Mouse (Mus musculus): ENCODE measurements around the gene Flrt2.
"Not testable (repeated sequence)": the region's sequence is repeated elsewhere in the genome, so short reads cannot be mapped to it uniquely, and the experiment has no call there.

Flrt2 gene

DNA sequence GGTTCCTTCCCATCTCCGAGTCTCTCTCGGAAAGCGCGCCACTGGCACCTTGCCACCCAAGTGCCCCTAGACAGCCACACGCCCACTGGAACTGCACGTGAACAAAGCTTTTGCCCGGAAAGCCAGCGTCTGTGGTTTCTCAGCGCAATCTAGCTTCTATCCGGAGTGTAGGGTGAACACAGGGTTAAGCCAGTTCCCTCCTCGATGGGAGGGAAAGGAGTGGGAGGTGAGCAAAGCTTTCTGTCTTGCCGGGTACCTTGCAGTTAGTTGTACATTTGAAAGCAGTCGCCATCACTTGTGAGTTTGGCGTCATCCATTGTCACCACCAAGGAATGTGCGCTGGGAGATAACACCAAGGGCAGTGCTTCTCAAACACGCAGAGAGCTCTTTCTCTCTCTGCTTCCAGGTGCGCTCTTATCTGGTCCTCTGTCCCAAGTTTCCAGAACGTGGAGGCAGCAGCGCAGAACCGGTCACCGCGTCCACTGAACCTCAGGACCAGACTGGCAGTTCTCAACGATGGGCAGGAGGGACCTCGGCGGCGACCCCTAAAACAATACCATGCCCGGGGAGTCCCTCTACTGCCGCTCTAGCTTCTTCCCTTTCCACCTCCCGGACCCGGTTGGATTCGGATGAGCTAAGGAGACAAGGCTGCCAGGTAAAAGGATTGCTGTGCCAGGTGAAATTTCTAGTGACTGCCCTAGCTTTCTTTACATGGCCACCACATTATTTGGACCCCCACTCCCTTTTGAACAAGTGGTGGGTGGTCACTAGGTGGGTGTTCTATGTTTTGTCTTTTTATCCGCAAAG lies at the start of gene Flrt2:
Gene Flrt2 (plus strand): TSS at position 266 of the 807 bp plus-strand sequence.
- no peak for DNase-seq (ENCODE audit: low read depth, low spot score)

DNA sequence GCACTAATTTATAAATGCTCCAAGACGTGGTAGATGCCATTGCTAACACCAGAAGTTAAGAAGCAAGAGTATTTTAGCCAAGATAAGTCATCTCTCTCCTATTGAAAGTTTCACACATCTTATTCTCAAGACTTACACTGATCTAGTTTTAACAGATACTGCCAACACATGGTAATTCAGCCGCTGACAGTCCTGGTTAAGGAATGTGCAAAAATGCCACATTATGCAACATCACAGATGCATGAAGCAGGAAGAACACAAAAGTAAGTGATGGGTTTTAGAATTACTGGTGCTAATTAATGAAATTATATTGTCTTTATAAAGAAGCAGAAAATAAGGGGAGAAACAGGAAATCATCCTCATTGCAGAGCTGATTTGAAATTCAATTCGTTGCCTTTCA lies 49.8 kb upstream of the Flrt2 start:
- DNase-seq (ENCODE audit: low read depth, low spot score) = no peak

DNA sequence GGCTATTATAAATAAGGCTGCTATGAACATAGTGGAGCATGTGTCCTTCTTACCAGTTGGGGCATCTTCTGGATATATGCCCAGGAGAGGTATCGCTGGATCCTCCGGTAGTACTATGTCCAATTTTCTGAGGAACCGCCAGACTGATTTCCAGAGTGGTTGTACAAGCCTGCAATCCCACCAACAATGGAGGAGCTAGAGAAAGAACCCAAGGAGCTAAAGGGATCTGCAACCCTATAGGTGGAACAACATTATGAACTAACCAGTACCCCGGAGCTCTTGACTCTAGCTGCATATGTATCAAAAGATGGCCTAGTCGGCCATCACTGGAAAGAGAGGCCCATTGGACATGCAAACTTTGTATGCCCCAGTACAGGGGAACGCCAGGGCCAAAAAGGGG lies 44.8 kb upstream of the Flrt2 start:
- not testable (repeated sequence) for DNase-seq (ENCODE audit: low read depth, low spot score)

DNA sequence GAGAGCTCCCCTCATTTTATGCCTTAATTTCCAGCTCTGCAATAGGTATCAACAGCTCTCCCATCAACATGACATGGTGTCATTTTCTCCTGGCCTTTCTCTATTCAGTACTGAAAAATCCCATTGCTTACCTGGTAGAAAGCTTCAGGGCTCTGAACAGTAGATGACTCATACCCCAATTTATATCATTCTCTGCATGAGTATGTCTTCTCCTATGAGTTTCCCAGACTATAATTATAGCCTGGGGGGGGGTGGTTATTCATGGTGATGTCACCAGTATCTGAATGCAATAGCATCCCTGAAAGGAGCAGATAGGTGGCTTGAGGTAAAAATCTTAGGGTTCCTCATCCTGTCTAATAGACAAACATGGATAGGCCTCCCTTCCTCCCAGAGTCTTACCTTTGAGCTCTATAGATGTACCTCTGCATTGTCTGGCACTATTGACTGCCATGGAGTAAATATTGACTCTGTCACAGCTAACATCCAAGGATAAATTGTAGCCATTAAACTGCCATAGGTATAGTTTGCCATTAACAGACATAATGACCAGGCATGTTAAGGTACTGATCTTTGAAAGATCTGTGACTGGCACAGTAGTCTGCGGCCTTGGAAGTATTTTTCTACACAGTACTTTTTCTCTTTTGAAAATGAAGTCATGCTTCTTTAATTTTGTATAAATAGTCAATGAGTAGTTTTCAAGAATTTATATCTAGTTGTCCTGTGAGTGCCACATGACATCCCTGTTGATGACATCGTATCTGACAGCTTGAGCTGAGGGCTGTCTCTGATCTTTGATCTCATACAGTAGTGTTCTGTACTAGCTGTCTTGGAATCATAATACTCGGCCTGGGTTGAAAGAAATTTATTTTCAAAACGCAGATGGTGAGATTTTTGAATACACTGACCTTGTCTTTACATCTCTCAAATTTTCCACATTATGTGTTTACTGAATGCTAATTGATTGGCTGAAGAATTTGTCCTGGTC lies 39.6 kb upstream of the Flrt2 start:
- DNase-seq (ENCODE audit: low read depth, low spot score) = no peak

DNA sequence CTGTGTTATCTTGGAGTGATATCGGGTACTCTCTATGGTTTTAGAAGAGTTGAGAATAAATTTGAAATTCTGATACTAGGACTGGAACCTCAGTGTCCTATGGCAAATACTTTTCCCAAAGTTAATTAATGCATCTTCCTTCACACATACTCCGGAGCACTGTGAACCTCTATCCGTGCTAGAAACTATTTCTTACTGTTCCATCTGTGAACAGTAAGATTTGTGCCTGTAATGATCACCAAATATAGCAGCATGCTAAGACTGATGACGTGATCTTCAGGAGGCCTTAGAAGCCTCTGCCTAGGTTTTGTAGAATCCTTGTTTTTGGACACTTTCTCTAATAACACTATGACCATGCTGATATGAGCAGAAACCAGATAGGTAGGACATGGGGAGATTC lies 35.4 kb upstream of the Flrt2 start:
- no peak for DNase-seq (ENCODE audit: low read depth, low spot score)

DNA sequence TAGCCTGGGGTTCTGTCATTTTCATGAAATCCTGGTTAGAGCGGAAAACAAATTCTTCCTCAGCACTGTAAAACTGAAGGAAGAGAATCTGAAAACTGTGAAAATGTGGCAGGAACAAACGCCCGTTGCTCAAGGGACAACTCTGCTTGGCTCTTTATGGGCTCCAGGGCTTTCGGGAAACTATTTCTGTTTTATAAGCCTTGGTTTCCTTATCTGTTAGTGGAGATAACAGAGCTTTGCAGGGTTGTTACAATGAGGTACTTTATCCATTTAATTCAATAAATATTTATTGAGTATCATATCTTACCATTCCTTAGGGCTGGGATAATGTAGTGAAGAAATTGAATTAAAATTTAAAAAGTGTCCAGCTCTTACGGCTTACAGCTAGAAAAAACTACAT lies 24.7 kb upstream of the Flrt2 start:
- no peak for DNase-seq (ENCODE audit: low read depth, low spot score)

DNA sequence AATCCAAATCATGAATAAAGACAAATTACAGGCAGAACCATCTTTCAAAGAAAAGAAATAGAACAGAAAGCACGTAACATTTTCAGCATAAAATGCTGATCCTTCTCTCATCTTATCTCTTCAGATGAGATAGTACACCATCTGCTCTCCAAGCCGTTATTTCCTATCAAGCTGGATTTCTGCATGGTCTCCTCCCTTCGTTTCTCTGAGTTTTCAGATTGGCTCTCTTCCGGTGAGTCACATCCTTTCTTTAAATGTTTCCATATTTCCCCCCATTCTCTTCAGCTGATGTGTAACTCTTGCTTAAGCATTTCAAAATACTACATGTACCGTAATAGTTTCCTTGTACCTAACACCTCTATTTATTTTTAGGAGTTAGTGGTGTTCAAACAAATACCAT lies 16.3 kb upstream of the Flrt2 start:
- DNase-seq (ENCODE audit: low read depth, low spot score) = no peak

DNA sequence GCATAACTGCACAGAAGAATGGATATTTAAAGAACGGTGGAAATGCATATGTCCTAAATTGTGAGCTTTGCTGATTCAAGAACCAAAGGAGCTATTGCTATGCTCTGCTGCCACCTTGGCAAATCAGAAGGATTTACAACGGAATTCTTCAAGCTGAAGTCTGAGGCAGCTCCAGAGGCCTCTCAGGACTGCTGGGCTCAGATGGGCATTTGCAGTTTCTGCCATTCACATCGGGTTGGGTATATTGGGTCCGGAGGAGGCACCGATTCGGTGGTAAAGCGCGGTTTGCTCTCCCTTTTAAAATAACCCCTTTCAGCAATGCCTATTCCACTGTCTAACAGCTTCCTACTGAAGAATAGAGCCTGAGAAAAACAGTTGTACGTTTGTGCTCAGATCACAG lies 1.2 kb upstream of the Flrt2 start:
- no peak for DNase-seq (ENCODE audit: low read depth, low spot score)

DNA sequence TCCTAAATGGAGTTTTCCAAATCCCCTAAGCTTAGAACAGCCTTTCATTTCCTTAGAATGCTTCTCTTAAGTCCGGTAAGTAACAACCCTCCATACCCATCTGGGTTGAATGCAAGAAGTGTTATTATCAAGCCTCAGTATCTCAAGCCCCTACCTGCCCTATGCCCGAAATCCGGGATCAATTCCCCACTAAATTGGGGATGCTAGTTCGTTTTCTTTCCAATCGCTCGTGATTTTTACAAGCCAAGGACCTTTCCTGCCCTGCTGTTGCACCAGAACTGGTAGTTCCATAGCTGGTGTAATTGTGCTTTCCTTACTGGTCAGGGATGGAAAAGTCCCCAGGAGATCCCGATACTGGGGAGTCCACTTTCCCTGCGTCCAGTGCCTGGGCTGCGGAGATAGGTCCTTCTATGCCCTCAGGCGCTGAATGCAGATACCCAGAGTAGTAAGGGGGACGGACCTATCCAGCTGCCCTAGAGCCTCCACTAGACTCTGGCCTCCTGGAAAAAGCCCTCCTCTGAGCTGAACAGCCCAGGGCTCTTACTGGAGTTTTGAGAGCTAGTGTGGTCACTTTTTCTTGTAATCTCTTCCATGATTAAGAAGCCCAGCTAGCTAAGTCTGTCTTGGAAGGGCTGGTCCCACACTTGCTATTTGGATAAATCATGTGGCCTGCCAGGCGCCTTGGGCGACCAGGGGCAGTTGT lies 1.1 kb downstream of the Flrt2 start:
- DNase-seq (ENCODE audit: low read depth, low spot score) = no peak

DNA sequence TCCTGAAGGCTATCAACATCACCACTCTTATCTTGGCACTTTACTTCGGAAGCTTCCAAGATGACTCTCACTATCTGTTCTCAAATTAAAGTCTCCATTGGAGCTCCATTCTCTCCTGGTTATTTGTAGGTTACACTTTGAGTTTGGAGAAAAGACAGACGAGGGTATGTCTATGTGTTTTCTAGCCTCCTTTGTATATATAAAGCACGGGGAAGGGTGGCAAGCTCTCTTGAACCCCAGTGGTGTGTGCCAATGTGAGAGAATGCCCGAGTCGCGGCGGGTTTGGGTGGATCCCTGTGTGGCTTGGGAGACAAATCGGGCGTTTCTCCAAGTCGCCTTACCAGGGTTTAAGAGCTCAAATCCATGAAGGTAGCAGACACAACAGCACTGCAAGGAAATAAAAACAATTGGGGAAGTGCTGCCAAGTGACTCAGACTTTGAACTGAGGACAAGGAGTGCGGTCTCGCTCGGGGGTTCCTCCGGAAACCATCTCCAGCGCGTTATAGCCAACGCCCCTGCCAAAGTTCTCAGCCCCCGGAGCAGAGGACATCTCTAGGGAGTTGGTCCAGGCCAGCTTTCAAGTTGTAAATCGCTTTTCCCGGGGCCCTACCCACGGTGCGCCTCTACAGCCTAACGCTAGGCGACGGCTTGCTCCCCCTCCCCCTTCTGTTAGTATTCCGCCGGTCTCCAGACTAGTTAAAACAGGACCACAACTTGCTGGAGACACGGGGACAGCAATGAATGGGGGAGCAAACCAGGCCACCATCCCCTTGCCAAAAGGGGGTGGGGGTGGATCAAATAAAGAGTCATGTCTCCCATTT lies 1.8 kb downstream of the Flrt2 start:
- DNase-seq (ENCODE audit: low read depth, low spot score) = no peak

DNA sequence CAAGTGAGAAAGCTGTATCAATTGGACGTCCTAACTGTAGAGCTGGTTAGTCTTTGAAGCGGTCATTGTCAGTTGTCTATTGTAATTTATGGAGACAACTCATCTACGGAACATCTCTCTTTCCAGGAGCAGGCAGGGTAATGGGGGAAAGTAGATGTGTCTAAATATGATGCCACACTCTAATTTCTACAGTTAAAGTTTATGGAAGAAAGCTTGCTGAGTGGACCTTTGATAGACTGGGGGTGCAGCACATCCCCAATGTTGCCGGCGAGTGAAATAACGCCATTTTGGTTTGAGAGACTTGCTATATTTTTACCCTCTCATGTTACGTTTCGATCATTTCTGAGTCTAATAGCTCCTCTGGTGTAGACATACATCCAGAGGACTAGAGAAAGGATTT lies 2.5 kb downstream of the Flrt2 start:
- no peak for DNase-seq (ENCODE audit: low read depth, low spot score)

DNA sequence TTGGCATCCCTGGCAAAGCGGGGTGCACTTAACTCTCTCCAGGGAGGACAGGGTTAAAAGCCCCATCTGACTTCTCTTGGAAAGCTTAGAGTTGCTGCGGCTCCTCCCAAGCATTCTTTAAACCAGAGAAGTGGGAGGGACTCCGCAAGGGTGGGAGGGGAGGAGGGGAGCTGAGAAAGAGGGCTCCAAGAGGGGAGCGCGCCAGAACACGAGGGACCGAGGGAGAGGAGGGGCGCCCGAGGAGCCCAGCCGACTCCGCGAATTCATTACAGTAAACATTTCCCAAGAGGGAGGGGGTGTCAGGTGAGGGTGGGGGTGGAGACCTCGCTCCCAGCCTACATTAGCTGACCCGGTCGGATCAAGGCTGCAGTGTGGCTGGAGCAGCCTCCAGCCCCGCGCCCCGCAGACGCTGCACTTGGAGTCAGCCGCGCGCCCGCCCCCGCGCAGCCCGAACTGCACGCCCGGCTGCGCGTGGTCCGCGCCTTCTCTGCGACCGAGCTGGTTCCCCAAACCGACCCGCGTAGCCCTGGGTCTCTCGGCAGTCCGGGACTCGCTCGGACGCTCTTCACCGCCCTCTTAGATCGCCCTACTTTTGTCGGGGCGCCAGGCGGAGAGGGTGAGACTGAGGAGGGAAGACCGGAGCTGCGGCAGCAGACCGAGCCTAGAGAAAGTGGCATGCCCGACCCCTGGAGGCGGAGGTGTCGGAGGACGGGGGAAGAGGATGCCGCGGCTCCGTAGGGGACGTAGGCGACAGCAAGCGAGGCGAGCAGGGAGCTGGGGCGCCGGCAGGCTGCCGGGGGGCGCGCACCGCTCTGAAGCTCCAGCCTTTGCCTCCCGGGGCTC lies 3.2 kb downstream of the Flrt2 start:
- no peak for DNase-seq (ENCODE audit: low read depth, low spot score)

DNA sequence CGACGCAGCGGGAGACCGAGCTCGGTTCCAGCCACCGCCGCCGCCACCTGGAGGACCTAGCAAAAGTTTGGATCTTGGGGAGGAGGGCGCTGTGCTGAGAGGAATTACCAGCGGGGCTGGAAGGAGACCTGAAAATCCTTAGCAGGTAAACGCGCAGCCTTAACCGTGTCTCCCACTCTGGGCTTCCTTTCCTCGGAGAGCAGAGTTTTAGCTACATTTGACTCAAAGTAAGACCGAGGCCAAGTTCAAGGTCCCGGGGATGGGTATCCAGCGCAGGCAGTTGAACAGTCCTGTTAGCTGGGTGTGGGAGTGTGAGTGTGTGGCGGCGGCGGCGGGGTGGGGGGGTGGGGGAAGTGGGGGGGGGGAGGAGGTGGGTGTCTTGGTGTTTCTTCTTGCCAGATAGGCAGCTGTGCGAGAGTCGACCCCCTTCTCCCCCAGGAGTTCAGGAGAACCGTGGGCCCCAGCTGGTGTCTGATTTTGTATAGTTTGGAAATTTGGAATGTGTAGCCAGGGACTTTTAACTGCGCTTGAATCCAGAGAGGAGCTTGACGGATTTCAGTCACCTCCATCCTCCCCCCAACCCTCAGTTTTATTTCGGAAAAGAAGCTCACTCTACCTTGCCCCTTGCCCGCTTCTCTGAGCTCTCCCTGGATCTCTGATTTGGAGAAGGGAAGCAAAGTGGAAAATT lies 4.0 kb downstream of the Flrt2 start:
- no peak for DNase-seq (ENCODE audit: low read depth, low spot score)

DNA sequence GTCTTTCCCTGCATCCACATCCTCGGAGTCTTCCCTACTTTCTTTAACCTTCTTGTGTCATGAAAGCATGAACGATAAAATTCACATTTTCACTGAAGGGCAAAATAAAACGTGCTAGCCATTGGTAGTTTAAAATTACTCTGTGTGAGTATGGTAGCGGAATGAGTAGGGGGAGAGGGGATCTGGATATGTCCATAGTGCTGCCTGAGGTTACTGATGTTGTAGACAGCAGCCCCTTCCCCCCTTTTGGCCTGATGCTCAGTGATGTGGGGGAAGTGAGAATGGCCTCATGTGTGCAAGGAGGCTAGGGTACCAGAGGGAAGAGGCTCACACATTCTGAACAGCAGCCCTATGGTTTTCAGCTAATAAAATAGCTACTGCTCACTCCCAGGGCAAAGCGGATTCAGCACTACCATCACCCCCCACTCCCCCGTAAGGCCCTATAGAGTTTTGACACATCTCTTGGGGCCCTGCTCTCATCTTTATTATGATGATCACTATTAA lies 4.5 kb downstream of the Flrt2 start:
- DNase-seq (ENCODE audit: low read depth, low spot score) = no peak

DNA sequence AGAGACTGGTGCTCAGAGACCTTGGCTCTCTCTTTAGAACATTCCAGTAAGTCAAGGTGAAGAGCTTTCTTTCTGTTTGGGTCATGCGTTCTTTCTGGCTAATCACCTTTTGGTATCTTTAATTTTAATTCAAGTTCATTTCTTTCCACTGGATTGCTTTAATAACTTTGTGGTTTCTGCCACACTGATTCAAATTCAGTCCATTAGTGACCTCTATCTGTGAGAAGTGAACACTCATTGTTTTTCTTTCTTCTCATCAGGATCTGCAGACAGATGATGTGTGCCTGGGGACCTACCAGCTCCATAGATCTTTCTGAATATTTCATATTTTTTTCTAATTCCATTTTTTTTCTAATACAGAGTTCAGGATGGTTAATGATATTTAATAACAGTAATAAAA lies 6.5 kb downstream of the Flrt2 start:
- DNase-seq (ENCODE audit: low read depth, low spot score) = no peak

DNA sequence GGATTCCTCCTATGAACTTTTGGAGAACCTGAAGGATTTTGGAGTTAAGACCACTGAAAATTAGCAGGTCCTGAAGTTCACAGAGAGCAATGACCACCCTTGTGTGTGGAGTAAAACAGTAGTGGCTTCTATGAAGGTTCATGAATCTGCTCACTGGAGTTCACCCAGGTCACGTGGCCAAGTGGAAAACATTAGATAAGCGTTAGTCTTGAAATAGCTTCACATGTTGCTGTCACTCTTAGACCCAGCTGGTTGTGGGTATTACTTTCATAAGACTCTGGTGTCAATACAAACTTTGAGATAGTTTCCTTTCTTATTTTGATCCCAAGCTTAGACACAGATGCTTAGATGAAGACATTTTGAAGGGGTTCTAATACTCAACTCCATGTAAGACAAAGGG lies 8.7 kb downstream of the Flrt2 start:
- DNase-seq (ENCODE audit: low read depth, low spot score) = no peak

DNA sequence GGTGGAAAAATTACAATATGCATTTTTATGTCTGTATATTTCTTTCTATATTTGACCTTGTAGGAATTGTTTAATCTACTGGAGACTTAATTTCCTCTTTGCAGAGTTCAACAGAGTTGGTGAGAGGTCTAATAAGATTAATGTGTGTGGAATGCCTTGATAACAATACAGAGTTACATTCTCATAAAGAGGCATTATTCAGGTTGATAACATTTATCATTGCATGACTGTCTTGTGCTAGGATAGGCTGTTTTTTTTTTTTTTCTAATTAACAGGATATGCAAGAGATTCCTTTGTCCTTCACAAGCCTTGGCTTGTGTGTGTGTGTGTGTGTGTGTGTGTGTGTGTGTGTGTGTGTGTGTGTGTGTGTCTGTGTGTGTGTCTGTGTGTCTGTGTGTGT lies 9.6 kb downstream of the Flrt2 start:
- no peak for DNase-seq (ENCODE audit: low read depth, low spot score)

DNA sequence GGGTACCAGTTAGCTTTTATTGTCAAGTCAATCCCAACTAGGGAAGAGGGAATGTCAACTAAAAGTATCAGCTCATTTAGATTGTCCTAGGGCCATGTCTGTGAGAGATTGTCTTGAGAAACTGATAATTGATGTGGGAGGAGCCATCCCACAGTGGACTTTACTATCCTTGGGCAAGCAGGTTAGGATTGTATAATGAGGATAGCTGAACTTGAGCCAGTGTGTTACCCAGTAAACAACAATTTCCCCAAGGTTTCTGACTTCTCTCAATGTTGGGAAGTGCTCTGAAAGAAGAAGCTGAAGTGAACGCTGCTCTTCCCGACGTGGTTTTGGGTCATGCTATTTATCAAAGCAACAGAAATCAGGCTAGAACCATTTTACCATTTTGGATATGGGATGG lies 13.0 kb downstream of the Flrt2 start:
- no peak for DNase-seq (ENCODE audit: low read depth, low spot score)

DNA sequence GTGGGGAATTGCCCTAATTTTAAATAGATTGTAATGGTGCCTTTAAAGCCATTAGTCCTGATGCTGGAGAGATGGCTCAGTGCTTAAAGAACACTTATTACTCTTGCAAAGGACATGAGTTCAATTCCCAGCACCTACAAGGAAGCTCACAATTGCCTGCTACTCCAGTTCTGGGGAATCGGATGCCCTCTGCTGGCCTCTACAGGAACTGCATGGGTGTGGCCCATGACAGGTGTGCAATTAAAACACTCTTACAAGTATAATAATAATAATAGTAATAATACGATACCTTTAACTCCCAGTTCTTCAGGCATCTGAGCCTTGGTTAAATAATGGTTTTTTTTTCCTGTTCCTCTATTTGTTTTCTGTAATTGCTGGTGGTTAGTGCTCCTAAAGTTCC lies 31.2 kb downstream of the Flrt2 start:
- DNase-seq (ENCODE audit: low read depth, low spot score) = peak; percentile 47

DNA sequence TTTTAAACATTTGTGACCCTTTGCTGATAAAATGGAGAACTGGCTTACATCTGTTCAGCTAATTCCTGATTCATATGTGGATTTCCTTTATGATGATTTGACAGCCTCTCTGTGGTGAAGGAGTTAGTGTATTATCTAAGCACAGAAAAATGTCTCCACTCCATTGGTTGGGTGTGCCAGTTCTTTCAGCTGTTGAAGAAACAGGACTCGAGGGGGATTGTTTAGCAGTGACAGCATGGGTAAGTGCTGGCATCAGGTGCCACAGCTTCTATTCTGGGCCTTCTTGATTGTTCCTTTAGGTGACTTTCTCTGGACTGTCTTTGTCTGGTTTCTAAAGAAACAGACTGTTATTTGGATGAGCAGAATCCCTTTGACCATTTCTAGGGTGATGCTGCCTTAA lies 42.0 kb downstream of the Flrt2 start:
- DNase-seq (ENCODE audit: low read depth, low spot score) = peak; percentile 80

Measured in A20 (cell line).